Mouse (Mus musculus): ENCODE measurements around the gene Fbxw21.
"Not testable (repeated sequence)": the region's sequence is repeated elsewhere in the genome, so short reads cannot be mapped to it uniquely, and the experiment has no call there.

The Fbxw21 gene

DNA sequence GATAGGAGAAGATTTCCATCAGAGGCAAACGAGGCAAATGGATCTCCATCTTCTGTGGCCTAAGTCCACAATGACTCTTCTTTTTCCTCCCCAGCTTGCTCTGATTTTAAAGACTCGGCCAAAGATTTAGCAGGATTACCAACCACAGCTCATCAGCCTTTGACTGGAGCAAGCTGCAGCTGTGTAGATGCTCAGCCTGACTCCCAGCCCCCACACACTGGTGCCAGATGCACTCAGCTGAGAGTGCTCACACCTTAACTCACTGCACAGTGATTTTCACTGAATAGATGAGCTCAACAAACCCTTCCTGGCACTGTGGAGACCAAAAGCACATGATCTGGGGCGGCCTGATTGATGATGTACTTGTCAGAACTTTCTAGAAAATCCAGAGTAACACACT is at the start of gene Fbxw21:
Gene Fbxw21 (minus strand): TSS at position 101 of the 400 bp plus-strand sequence.
- DNase-seq: no peak

DNA sequence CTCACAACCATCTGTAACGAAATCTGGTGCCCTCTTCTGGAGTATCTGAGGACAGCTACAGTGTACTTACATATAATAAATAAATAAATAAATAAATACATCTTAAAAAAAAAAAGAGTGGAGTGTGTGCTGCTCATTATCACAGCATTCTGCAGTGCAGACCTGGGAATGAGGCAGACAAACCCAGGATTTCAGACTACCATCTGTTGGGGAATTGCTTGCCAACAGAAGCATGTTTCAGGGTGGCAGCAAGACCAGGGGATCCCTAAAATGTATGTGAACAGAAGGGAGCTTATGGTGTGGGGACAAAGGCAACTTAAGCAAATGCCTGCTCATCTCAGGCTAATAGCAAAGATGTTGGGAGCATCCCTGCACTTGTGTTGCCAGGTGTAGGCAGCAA is 39.5 kb upstream of the Fbxw21 start:
- DNase-seq: not testable (repeated sequence)

- DNase-seq: no peak
Measured at GRCm38 (mm10) chr9:109200349-109200748, 38.5 kb upstream of the Fbxw21 start.

DNA sequence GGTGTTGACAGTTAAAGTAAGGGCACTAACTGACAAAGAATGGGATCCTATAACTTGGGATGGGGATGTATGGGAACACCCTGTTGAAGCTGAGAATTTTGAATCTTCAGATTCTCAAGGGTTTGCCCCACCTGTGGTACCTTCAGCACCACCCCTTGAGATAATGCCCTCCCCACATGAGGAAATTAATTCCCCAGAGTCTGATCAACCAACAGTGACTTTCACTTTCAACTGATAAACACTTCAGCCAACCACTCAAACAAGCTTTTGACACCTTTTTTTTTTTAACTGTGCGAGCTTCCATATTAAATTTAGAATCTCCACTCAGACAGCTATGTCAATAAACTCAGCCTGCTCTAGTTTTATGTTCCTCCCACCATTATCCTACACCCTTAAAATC is 37.5 kb upstream of the Fbxw21 start:
- no peak for DNase-seq

- DNase-seq: not testable (repeated sequence)
Measured at GRCm38 (mm10) chr9:109195875-109196274, 34.0 kb upstream of the Fbxw21 start, which contains the start of gene Fbxw13. Gene Fbxw13, minus strand, starts transcription at chr9:109195975.

- no peak for DNase-seq
Measured at GRCm38 (mm10) chr9:109177208-109177607, 15.4 kb upstream of the Fbxw21 start.

- no peak for DNase-seq
Measured at GRCm38 (mm10) chr9:109176301-109176700, 14.5 kb upstream of the Fbxw21 start.

GRCm38 (mm10) chr9:109167316-109167715 is 5.5 kb upstream of the Fbxw21 start:
- DNase-seq: peak; percentile 71

DNA sequence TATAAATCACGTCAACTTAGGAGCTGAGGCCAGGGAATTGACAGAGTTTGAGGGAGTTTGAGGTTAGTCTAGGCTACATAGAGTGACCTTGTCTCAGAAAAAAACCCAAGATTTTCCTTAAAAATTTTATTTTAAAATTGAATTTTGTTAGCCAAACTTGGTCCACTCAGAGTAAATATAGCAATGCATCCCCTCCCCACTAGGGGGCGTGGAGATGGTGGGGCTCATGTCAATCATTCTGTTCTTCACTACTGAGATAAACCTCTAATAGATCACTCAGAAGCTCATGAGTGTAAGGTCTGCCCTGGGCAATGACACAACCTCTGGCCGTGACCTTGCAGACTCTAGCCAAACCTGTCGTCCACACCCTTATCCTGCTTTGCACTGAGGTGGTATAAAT is 21.4 kb downstream of the Fbxw21 start:
- peak; percentile 76 for DNase-seq

DNA sequence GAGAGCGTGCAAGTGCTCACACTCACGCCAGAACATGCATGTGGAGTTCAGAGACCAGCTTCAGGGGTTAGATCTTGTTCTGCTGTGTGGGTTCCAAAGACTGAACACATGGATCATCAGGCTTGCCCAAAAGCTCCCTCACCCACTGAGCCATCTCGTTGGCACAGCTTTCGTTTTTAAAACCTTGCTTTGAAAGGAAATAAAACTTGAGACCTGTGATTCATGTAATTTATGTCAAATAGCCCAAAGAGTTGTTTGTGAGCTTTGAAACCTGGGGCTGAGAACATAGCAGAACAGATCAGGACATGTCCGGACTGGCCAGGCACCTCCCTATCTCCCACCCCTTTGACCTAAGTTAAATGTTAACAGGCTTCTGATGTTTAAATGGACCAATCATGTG is 31.8 kb downstream of the Fbxw21 start:
- DNase-seq: peak; percentile 80

DNA sequence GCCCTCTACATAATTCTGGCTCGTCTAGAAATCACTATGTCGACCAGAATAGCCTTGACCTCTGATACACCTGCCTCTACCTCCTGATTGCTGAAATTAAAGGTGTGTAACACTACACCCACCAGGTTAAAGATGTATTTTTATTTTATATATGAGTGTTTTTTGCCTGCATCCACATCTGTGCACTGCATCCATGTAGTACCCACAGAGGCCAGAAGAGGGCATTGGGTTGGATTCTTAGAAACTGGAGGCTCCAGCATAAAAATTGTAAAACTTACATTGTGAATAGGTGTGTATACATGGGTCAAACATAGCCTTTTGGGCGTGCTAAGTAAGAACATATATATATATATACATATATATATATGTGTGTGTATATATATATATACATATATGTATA is 33.6 kb downstream of the Fbxw21 start:
- peak; percentile 80 for DNase-seq

- peak; percentile 16 for DNase-seq
Measured at GRCm38 (mm10) chr9:109127076-109127475, 34.8 kb downstream of the Fbxw21 start.

GRCm38 (mm10) chr9:109125481-109125880 is 36.4 kb downstream of the Fbxw21 start:
- DNase-seq: peak; percentile 57

DNA sequence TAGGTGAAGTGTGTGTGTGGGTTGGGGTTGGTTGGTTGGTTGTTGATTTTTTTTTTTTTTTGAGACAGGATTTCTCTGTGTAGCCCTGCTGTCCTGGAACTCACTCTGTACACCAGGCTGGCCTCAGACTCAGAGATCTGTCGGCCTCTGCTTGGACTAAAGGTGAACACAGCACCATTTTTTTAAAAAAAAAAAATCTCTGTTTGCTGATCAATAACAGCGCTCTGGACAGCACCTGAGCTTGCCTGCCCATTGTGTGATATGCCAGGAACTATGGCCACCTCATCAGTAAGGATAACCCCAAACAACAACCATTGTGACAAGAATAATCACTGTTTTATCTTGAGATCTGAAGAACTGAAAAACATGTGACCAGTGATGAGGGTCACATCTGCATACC is 36.8 kb downstream of the Fbxw21 start:
- DNase-seq: no peak

DNA sequence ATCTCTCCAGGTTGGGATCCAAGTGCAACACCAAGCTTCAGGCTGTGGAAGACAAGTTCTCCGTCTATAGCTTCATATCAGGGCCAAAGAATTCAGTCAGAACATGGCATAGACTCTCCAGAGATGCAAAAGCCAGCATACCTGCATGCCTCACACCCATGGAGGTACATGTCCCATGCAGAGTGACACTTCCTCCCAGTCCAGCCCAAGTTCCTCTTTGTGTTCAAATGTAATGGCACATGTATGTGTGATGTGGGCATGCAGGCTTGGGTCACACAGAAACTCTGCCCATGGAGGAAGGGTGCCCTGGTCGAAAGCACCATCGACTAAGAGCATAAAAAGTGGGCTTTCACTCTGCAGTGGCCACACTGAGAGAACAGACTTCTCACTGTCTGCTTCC is 37.7 kb downstream of the Fbxw21 start:
- DNase-seq: peak; percentile 74

GRCm38 (mm10) chr9:109123266-109123665 is 38.6 kb downstream of the Fbxw21 start:
- peak; percentile 91 for DNase-seq

GRCm38 (mm10) chr9:109122553-109123085 is 39.2 kb downstream of the Fbxw21 start:
- DNase-seq: peak; percentile 81

DNA sequence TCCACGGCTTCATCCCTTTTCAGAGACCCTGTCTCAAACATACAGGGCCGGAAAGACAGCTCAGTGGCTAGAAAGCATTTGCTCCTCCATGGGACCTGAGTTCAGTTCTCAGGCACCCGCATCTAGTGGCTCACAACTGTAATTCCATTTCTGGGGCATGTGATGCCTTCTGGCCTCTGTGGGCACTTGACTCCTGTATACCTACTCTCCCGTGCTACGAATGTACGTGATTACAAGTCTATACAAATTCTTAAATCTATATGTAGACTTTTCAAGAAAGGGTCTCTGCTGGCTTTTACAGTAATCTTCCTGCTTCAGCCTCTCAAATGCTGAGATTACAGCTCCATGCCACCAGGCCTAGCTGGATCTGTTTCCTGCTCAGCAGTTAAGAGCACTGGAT is 40.9 kb downstream of the Fbxw21 start:
- DNase-seq: no peak

DNA sequence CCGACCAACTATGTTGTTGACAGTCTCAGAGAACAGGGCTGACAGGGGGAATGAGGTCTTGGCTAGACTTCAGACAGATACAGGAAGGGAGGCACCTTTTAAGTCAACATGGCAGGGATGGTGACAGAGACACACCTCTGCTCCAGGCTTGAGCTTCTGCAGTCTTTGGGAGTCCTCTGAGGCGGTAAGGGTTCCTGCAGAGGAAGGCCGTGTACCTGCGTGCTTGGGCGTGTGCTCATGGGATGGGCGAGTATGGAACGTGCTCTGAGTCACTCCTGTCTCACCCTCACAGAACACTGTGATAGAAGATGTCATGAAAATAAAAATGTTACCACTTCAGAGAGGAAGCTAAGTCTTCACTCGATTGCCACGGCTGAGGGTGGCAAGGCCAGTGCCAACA is 42.3 kb downstream of the Fbxw21 start:
- DNase-seq: no peak

- peak; percentile 98 for DNase-seq
Measured at GRCm38 (mm10) chr9:109118106-109118505, 43.7 kb downstream of the Fbxw21 start.

DNA sequence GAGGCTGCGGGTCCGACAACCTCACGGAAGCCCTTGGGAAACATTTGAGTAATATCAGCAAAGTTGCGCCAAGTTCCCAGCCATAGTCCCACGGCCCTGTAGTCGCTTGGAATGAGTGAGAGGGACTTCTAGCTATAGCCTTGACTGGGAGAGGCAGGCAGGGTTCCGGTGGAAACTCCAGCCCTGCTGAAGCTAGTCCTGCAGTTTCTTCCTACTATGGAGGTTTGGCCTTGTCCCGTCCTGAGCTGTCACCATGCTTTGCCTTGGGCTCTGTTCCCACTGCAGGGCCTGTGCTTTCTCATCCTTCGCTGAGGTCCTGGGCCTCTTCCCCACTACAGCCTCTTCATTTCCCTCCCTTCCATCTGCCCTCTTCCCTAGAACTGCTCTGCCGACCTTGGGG is 45.6 kb downstream of the Fbxw21 start:
- DNase-seq: peak; percentile 80

DNA sequence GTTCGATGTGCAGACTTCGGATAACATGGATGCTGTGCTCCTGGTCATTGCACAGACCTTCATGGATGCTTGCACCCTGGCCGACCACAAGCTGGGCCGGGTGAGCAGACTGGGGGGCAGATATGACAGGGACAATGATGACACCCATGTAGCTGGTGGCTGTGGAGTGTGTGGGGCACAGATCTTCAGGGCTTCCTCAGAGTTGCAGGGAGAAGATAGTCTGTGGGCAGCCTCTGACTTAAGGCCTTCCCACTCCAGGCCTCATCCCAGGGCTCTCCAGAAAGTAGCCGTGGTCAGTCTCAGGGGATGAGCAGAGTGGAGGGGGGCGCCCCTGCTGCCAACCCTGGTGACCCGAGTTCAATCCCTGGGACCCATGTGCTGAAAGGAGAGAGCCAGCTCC is 47.0 kb downstream of the Fbxw21 start:
- peak; percentile 70 for DNase-seq

GRCm38 (mm10) chr9:109114276-109114675 is 47.6 kb downstream of the Fbxw21 start:
- peak; percentile 84 for DNase-seq

- peak; percentile 86 for DNase-seq
Measured at GRCm38 (mm10) chr9:109113331-109113730, 48.5 kb downstream of the Fbxw21 start.

- DNase-seq: peak; percentile 87
Measured at GRCm38 (mm10) chr9:109111591-109111990, 50.2 kb downstream of the Fbxw21 start.
